Mouse (Mus musculus): ENCODE data around the gene Trmt13. TPM values are rescaled to one million over a fixed set of nuclear protein-coding genes. Genes with fewer than 3 reads are reported as not detected.
A peak's percentile ranks its signal among the peaks of the same experiment; 100 is the strongest.

Gene Trmt13
- polyA plus RNA-seq, 1 experiment from 2014 or later, result 7.0 TPM

- H3K9me3 ChIP-seq (replicated peaks; ENCODE audit: control insufficient read depth, low read length), result no peaks in the 10 kb centered on the region
- no peak overlapping the region for H3K4me3 ChIP-seq (ENCODE audit: low read depth, low read length)
- H3K36me3 ChIP-seq (ENCODE audit: control insufficient read depth, insufficient read depth), result peaks cover 6% of the 10 kb centered on the region; the same call in 1 of the 2 replicates
- no peak overlapping the region for H3K9ac ChIP-seq (ENCODE audit: low read depth, low read length)
- WGBS (ENCODE audit: insufficient replicate concordance), result 43% methylated on average over 2 of the region's 2 CpGs
- H3K27me3 ChIP-seq (ENCODE audit: control insufficient read depth, insufficient read depth, low read depth, low read length), result no peaks in the 10 kb centered on the region
- no peak overlapping the region for H3K4me2 ChIP-seq (ENCODE audit: low read depth, low read length)
- no peak for ATAC-seq (ENCODE audit: low read depth)
- no peaks in the 10 kb centered on the region for H3K4me1 ChIP-seq (ENCODE audit: control insufficient read depth, low read depth, low read length)
- no peak overlapping the region for H3K27ac ChIP-seq (ENCODE audit: low read length)
Observed at GRCm38 (mm10) chr3:116542070-116542469, 72.3 kb downstream of the Trmt13 start.

GRCm38 (mm10) chr3:116537200-116537573 is 77.2 kb downstream of the Trmt13 start:
- WGBS (ENCODE audit: insufficient replicate concordance), result 85% methylated on average over 6 of the region's 6 CpGs
- no peak overlapping the region for H3K4me3 ChIP-seq (ENCODE audit: low read depth, low read length)
- peaks cover 6% of the 10 kb centered on the region; the same call in 1 of the 2 replicates for H3K36me3 ChIP-seq (ENCODE audit: control insufficient read depth, insufficient read depth)
- peaks cover 5% of the 10 kb centered on the region for H3K4me1 ChIP-seq (ENCODE audit: control insufficient read depth, low read depth, low read length)
- H3K4me2 ChIP-seq (ENCODE audit: low read depth, low read length), result no peak overlapping the region
- H3K27ac ChIP-seq (ENCODE audit: low read length), result no peak overlapping the region
- ATAC-seq (ENCODE audit: low read depth), result no peak
- no peaks in the 10 kb centered on the region for H3K9me3 ChIP-seq (replicated peaks; ENCODE audit: control insufficient read depth, low read length)
- H3K27me3 ChIP-seq (ENCODE audit: control insufficient read depth, insufficient read depth, low read depth, low read length), result no peaks in the 10 kb centered on the region
- H3K9ac ChIP-seq (ENCODE audit: low read depth, low read length), result no peak overlapping the region

- Histone ChIP-seq H3K27ac (ENCODE audit: low read length) (no peak overlapping the region), H3K4me2 (ENCODE audit: low read depth, low read length) (no peak overlapping the region), H3K9ac (ENCODE audit: low read depth, low read length) (no peak overlapping the region), H3K27me3 (ENCODE audit: control insufficient read depth, insufficient read depth, low read depth, low read length) (no peaks in the 10 kb centered on the region), H3K4me1 (ENCODE audit: control insufficient read depth, low read depth, low read length) (peaks cover 5% of the 10 kb centered on the region), H3K36me3 (ENCODE audit: control insufficient read depth, insufficient read depth) (peaks cover 6% of the 10 kb centered on the region; the same call in 1 of the 2 replicates), H3K9me3 (replicated peaks; ENCODE audit: control insufficient read depth, low read length) (no peaks in the 10 kb centered on the region), H3K4me3 (ENCODE audit: low read depth, low read length) (no peak overlapping the region)
- WGBS (ENCODE audit: insufficient replicate concordance), result 36% methylated on average over 16 of the region's 16 CpGs
- peak; percentile 86 for ATAC-seq (ENCODE audit: low read depth)
Observed at GRCm38 (mm10) chr3:116536428-116537199, 77.8 kb downstream of the Trmt13 start.

Other genes with a start within 250 kb of the Trmt13 start
- 2.0 TPM in 2 replicates for gene Cdc14a, start 190.6 kb downstream of the Trmt13 start, polyA plus RNA-seq (2015; fragmentation: Nextera tagmentation; extraction: Ambion mirVana)
- gene Rtca, start 106.4 kb downstream of the Trmt13 start, polyA plus RNA-seq (2015; fragmentation: Nextera tagmentation; extraction: Ambion mirVana), result 19.9 and 20.9 TPM in 2 replicates
- 19.4 and 19.9 TPM in 2 replicates for gene Dbt, start 101.5 kb downstream of the Trmt13 start, polyA plus RNA-seq (2015; fragmentation: Nextera tagmentation; extraction: Ambion mirVana)
- gene Lrrc39, start 51.6 kb downstream of the Trmt13 start, polyA plus RNA-seq (2015; fragmentation: Nextera tagmentation; extraction: Ambion mirVana), result 2.2 and 2.7 TPM in 2 replicates
- gene Sass6, start 19.6 kb downstream of the Trmt13 start, polyA plus RNA-seq (2015; fragmentation: Nextera tagmentation; extraction: Ambion mirVana), result 17.3 and 17.8 TPM in 2 replicates
- 32.0 and 32.8 TPM in 2 replicates for gene Mfsd14a, start 48.1 kb upstream of the Trmt13 start, polyA plus RNA-seq (2015; fragmentation: Nextera tagmentation; extraction: Ambion mirVana)
- gene Gm43191, start 66.7 kb upstream of the Trmt13 start, polyA plus RNA-seq (2015; fragmentation: Nextera tagmentation; extraction: Ambion mirVana), result not detected in 2 replicates
- gene Slc35a3, start 98.2 kb upstream of the Trmt13 start, polyA plus RNA-seq (2015; fragmentation: Nextera tagmentation; extraction: Ambion mirVana), result 7.0 and 7.2 TPM in 2 replicates
- 14.3 and 19.6 TPM in 2 replicates for gene Agl, start 193.6 kb upstream of the Trmt13 start, polyA plus RNA-seq (2015; fragmentation: Nextera tagmentation; extraction: Ambion mirVana)
- gene Frrs1, start 244.9 kb upstream of the Trmt13 start, polyA plus RNA-seq (2015; fragmentation: Nextera tagmentation; extraction: Ambion mirVana), result 44.2 and 51.8 TPM in 2 replicates